31 mouse cellular contexts compared by ENCODE assay signal in the genomic region with DNA sequence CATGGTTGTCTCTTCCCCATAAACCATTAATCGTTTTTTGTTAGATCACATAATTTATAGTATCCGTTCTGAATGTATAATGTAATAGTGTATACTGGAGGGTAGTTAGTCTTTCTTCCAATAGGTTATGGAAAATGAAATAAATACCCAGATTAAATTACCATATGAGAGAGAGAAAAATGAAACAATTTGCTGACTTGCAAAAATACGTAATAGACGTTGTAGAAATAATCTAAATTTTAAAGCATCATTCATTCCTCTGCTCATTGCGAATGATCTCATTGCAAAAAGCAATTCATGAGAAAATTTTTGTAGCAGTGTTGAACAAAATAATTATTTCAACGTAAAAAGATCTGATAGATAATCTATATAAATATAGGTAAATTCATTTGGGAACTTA.
"Had no signal": no experiment of that assay in that cellular context is flagged by ENCODE, and none has a peak within 500 bp of the region (broad histone marks: within the 10 kb centered on the region; RNA-seq: fewer than 3 reads in every experiment).

No protein-coding gene starts in this region.

- DNase-seq: left cerebral cortex, postnatal 4 days; liver; liver, embryonic 13.5 days; liver, postnatal 0 days; lung, adult 18-20 months; lung, adult 2 months; lung, embryonic 14.5 days; lung, postnatal 10 days; lung, postnatal 14 days; lung, postnatal 36 days; lung, postnatal 4 days had no signal

- H3K4me3 ChIP-seq: limb, embryonic 10.5 days; limb, embryonic 12.5 days; limb, embryonic 13.5 days; limb, embryonic 15.5 days; liver, embryonic 12.5 days; liver, embryonic 13.5 days; liver, embryonic 15.5 days; lung, embryonic 15.5 days; megakaryocyte, embryonic 14.5 days; midbrain, embryonic 10.5 days; midbrain, embryonic 12.5 days; midbrain, embryonic 13.5 days; midbrain, embryonic 15.5 days; myocyte; neural tube, embryonic 12.5 days had no signal

- H3K4me1 ChIP-seq: limb, embryonic 10.5 days; limb, embryonic 12.5 days; limb, embryonic 13.5 days; limb, embryonic 15.5 days; liver, embryonic 12.5 days; liver, embryonic 13.5 days; liver, embryonic 15.5 days; lung, embryonic 15.5 days; megakaryocyte, embryonic 14.5 days; midbrain, embryonic 10.5 days; midbrain, embryonic 12.5 days; midbrain, embryonic 15.5 days had no signal

- H3K9me3 ChIP-seq: limb, embryonic 10.5 days; limb, embryonic 12.5 days; limb, embryonic 13.5 days; limb, embryonic 15.5 days; liver, embryonic 12.5 days; liver, embryonic 13.5 days; liver, embryonic 15.5 days; lung, embryonic 15.5 days; midbrain, embryonic 12.5 days; midbrain, embryonic 13.5 days; midbrain, embryonic 15.5 days; neural tube, embryonic 12.5 days had no signal

- H3K4me2 ChIP-seq: limb, embryonic 12.5 days; limb, embryonic 13.5 days; limb, embryonic 15.5 days; liver, embryonic 11.5 days; liver, embryonic 12.5 days; liver, embryonic 13.5 days; liver, embryonic 15.5 days; lung, embryonic 14.5 days; lung, embryonic 15.5 days; midbrain, embryonic 11.5 days; midbrain, embryonic 12.5 days; midbrain, embryonic 13.5 days; midbrain, embryonic 15.5 days; neural tube, embryonic 12.5 days had no signal

- H3K9ac ChIP-seq: limb, embryonic 12.5 days; limb, embryonic 13.5 days; limb, embryonic 15.5 days; liver, embryonic 12.5 days; liver, embryonic 13.5 days; liver, embryonic 14.5 days; liver, embryonic 15.5 days; liver, postnatal 0 days; lung, embryonic 14.5 days; lung, embryonic 15.5 days; midbrain, embryonic 12.5 days; midbrain, embryonic 13.5 days; midbrain, embryonic 15.5 days; neural tube, embryonic 12.5 days had no signal

- H3K27me3 ChIP-seq: limb, embryonic 12.5 days; limb, embryonic 13.5 days; limb, embryonic 15.5 days; liver, embryonic 12.5 days; liver, embryonic 13.5 days; liver, embryonic 15.5 days; lung, embryonic 15.5 days; megakaryocyte, embryonic 14.5 days; midbrain, embryonic 12.5 days; midbrain, embryonic 13.5 days; midbrain, embryonic 15.5 days; neural tube, embryonic 12.5 days had no signal

- H3K27ac ChIP-seq: limb, embryonic 10.5 days; limb, embryonic 12.5 days; limb, embryonic 13.5 days; limb, embryonic 15.5 days; liver, embryonic 12.5 days; liver, embryonic 13.5 days; liver, embryonic 14.5 days; liver, embryonic 15.5 days; lung, embryonic 15.5 days; macrophage; midbrain, embryonic 10.5 days; midbrain, embryonic 12.5 days; midbrain, embryonic 13.5 days; midbrain, embryonic 15.5 days; neural tube, embryonic 12.5 days had no signal

- H3K36me3 ChIP-seq: limb, embryonic 10.5 days; limb, embryonic 12.5 days; limb, embryonic 13.5 days; limb, embryonic 15.5 days; liver, embryonic 12.5 days; liver, embryonic 13.5 days; liver, embryonic 15.5 days; lung, embryonic 15.5 days; midbrain, embryonic 10.5 days; midbrain, embryonic 12.5 days; midbrain, embryonic 13.5 days; midbrain, embryonic 15.5 days; neural tube, embryonic 12.5 days had no signal

- ATAC-seq: liver, embryonic 12.5 days; liver, postnatal 0 days; lung, postnatal 0 days; midbrain, embryonic 13.5 days; midbrain, embryonic 15.5 days; midbrain, embryonic 16.5 days had no signal
